Mouse (Mus musculus): Measurements from ENCODE around the gene Psmb1. TPM values are rescaled to one million over a fixed set of nuclear protein-coding genes. Genes with fewer than 3 reads are reported as not detected.

Gene Psmb1
- polyA plus RNA-seq, 1 experiment from 2014 or later, result 181 TPM

GRCm38 (mm10) chr17:15526304-15526703, 26.8 kb upstream of the Psmb1 start:
- H3K27ac ChIP-seq, result 0 out of 2 replicates have a peak overlapping the region, but pooled peaks have one; percentile 86

DNA sequence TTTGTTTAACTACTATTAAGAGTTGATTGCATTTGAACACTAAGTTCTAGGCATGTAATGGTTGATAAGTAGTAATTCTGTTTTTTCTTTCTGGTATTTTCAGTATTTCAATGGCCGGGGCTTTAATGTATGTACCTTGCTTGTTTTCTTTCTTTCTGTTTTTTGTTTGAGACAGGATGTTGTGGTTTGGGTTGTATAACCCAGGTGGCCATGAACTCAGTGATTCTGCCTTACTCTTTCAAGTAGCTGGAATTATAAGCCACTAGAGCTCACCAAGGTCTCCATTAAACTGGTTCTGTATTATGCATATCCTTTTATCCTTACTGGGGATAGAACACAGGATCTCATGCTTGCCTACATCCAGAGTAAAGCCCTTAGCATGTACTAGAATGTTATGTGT, 19.2 kb upstream of the Psmb1 start:
- peaks cover 98% of the 10 kb centered on the region for H3K36me3 ChIP-seq
- no peak overlapping the region for H3K4me2 ChIP-seq
- H3K27me3 ChIP-seq (replicated peaks), result no peaks in the 10 kb centered on the region
- no peak for ATAC-seq
- WGBS (ENCODE audit: insufficient replicate concordance), result 68% methylated on average over 1 of the region's 1 CpGs
- no peak overlapping the region for H3K4me3 ChIP-seq
- H3K4me1 ChIP-seq, result no peaks in the 10 kb centered on the region
- H3K9ac ChIP-seq, result no peak overlapping the region
- H3K9me3 ChIP-seq (replicated peaks), result no peaks in the 10 kb centered on the region
- H3K27ac ChIP-seq, result no peak overlapping the region

More at GRCm38 (mm10) chr17:15526304-15526703, 26.8 kb upstream of the Psmb1 start:
- Histone ChIP-seq H3K27me3 (replicated peaks) (no peaks in the 10 kb centered on the region), H3K4me2 (peak overlapping the region; percentile 88), H3K9me3 (replicated peaks) (no peaks in the 10 kb centered on the region), H3K4me3 (peak overlapping the region; percentile 83), H3K36me3 (peaks cover 43% of the 10 kb centered on the region), H3K4me1 (peaks cover 24% of the 10 kb centered on the region), H3K9ac (peak overlapping the region; percentile 88)
- 7% methylated on average over 10 of the region's 10 CpGs for WGBS (ENCODE audit: insufficient replicate concordance)
- ATAC-seq, result no peak

GRCm38 (mm10) chr17:15518186-15518585, 18.6 kb upstream of the Psmb1 start:
- H3K36me3 ChIP-seq, result peaks cover 99% of the 10 kb centered on the region
- no peaks in the 10 kb centered on the region for H3K27me3 ChIP-seq (replicated peaks)
- no peaks in the 10 kb centered on the region for H3K4me1 ChIP-seq
- 82% methylated on average over 5 of the region's 5 CpGs for WGBS (ENCODE audit: insufficient replicate concordance)
- no peak overlapping the region for H3K9ac ChIP-seq
- no peak overlapping the region for H3K27ac ChIP-seq
- H3K4me3 ChIP-seq, result no peak overlapping the region
- no peaks in the 10 kb centered on the region for H3K9me3 ChIP-seq (replicated peaks)
- H3K4me2 ChIP-seq, result no peak overlapping the region
- ATAC-seq, result no peak

- no peak overlapping the region for H3K9ac ChIP-seq
- H3K4me2 ChIP-seq, result no peak overlapping the region
- H3K27me3 ChIP-seq (replicated peaks), result no peaks in the 10 kb centered on the region
- no peaks in the 10 kb centered on the region for H3K4me1 ChIP-seq
- H3K27ac ChIP-seq, result no peak overlapping the region
- peaks cover 95% of the 10 kb centered on the region for H3K36me3 ChIP-seq
- WGBS (ENCODE audit: insufficient replicate concordance), result 50% methylated on average over 5 of the region's 5 CpGs
- H3K9me3 ChIP-seq (replicated peaks), result no peaks in the 10 kb centered on the region
- peak; percentile 44 for ATAC-seq
- H3K4me3 ChIP-seq, result no peak overlapping the region
Measured at GRCm38 (mm10) chr17:15517776-15518175, 18.2 kb upstream of the Psmb1 start.

- H3K4me2 ChIP-seq, result no peak overlapping the region
- H3K9me3 ChIP-seq (replicated peaks), result no peaks in the 10 kb centered on the region
- H3K36me3 ChIP-seq, result peaks cover 95% of the 10 kb centered on the region
- H3K9ac ChIP-seq, result no peak overlapping the region
- H3K4me3 ChIP-seq, result no peak overlapping the region
- WGBS (ENCODE audit: insufficient replicate concordance), result 84% methylated on average over 2 of the region's 2 CpGs
- H3K27ac ChIP-seq, result no peak overlapping the region
- no peak for ATAC-seq
- H3K4me1 ChIP-seq, result no peaks in the 10 kb centered on the region
- H3K27me3 ChIP-seq (replicated peaks), result no peaks in the 10 kb centered on the region
Measured at GRCm38 (mm10) chr17:15510694-15511093, 11.1 kb upstream of the Psmb1 start.

DNA sequence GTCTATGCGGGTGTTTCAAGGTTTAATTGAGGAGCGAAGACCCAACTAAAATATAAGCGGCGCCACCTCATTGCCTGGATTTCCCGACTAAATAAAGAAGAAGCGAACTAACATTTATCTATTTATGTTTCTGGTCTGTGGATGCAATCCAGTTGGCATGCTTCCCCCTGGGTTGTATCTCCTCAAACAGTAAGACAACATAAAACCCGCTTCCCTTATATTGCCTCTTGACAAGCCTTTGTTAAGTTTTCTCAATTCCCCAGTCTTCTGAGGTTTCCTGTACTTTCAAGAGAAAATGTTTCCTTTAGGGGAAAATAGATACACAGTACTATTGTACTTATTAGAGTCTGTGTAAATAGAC, 818 bp downstream of the Psmb1 start:
- ATAC-seq, result no peak
- Histone ChIP-seq H3K36me3 (peaks cover 40% of the 10 kb centered on the region), H3K4me1 (peaks cover 47% of the 10 kb centered on the region), H3K27ac (peak overlapping the region; percentile 94), H3K27me3 (replicated peaks) (no peaks in the 10 kb centered on the region), H3K4me2 (peak overlapping the region; percentile 84), H3K9me3 (replicated peaks) (no peaks in the 10 kb centered on the region), H3K9ac (peak overlapping the region; percentile 88), H3K4me3 (peak overlapping the region; percentile 86)
- WGBS (ENCODE audit: insufficient replicate concordance), result 29% methylated on average over 7 of the region's 7 CpGs

- ATAC-seq, result peak; percentile 94
Measured at GRCm38 (mm10) chr17:15497882-15498752, 1.4 kb downstream of the Psmb1 start.

GRCm38 (mm10) chr17:15490542-15490941, 9.0 kb downstream of the Psmb1 start:
- 83% methylated on average over 7 of the region's 7 CpGs for WGBS (ENCODE audit: insufficient replicate concordance)
- peaks cover 71% of the 10 kb centered on the region for H3K36me3 ChIP-seq

More at GRCm38 (mm10) chr17:15497882-15498752, 1.4 kb downstream of the Psmb1 start:
- H3K27ac ChIP-seq, result peak overlapping the region; percentile 94
- H3K9ac ChIP-seq, result peak overlapping the region; percentile 88
- WGBS (ENCODE audit: insufficient replicate concordance), result under 1% methylated on average over 50 of the region's 50 CpGs
- H3K4me3 ChIP-seq, result peak overlapping the region; percentile 86
- peak overlapping the region; percentile 84 for H3K4me2 ChIP-seq
- peaks cover 47% of the 10 kb centered on the region for H3K4me1 ChIP-seq
- peaks cover 41% of the 10 kb centered on the region for H3K36me3 ChIP-seq
- no peaks in the 10 kb centered on the region for H3K9me3 ChIP-seq (replicated peaks)
- no peaks in the 10 kb centered on the region for H3K27me3 ChIP-seq (replicated peaks)

GRCm38 (mm10) chr17:15472671-15473070, 26.9 kb downstream of the Psmb1 start:
- WGBS (ENCODE audit: insufficient replicate concordance), result 78% methylated on average over 4 of the region's 4 CpGs
- no peak overlapping the region for H3K4me3 ChIP-seq
- no peaks in the 10 kb centered on the region for H3K9me3 ChIP-seq (replicated peaks)
- no peak overlapping the region for H3K4me2 ChIP-seq
- no peak overlapping the region for H3K9ac ChIP-seq
- ATAC-seq, result no peak
- no peaks in the 10 kb centered on the region for H3K4me1 ChIP-seq
- H3K36me3 ChIP-seq, result peaks cover 82% of the 10 kb centered on the region
- no peaks in the 10 kb centered on the region for H3K27me3 ChIP-seq (replicated peaks)
- no peak overlapping the region for H3K27ac ChIP-seq

More at GRCm38 (mm10) chr17:15490542-15490941, 9.0 kb downstream of the Psmb1 start:
- ATAC-seq, result no peak
- Histone ChIP-seq H3K9ac (no peak overlapping the region), H3K4me2 (no peak overlapping the region), H3K4me3 (no peak overlapping the region), H3K4me1 (peaks cover 8% of the 10 kb centered on the region; the same call in 1 of the 2 replicates), H3K27me3 (replicated peaks) (no peaks in the 10 kb centered on the region), H3K9me3 (replicated peaks) (no peaks in the 10 kb centered on the region), H3K27ac (no peak overlapping the region)

- Histone ChIP-seq H3K9me3 (replicated peaks) (no peaks in the 10 kb centered on the region), H3K27me3 (replicated peaks) (no peaks in the 10 kb centered on the region), H3K4me2 (no peak overlapping the region), H3K9ac (no peak overlapping the region), H3K36me3 (peaks cover 47% of the 10 kb centered on the region), H3K4me1 (peaks cover 3% of the 10 kb centered on the region), H3K27ac (no peak overlapping the region), H3K4me3 (no peak overlapping the region)
- peak; percentile 47; the same call in 1 of the 2 replicates for ATAC-seq
- 28% methylated on average over 5 of the region's 5 CpGs for WGBS (ENCODE audit: insufficient replicate concordance)
Measured at GRCm38 (mm10) chr17:15467669-15468068, 31.9 kb downstream of the Psmb1 start.

DNA sequence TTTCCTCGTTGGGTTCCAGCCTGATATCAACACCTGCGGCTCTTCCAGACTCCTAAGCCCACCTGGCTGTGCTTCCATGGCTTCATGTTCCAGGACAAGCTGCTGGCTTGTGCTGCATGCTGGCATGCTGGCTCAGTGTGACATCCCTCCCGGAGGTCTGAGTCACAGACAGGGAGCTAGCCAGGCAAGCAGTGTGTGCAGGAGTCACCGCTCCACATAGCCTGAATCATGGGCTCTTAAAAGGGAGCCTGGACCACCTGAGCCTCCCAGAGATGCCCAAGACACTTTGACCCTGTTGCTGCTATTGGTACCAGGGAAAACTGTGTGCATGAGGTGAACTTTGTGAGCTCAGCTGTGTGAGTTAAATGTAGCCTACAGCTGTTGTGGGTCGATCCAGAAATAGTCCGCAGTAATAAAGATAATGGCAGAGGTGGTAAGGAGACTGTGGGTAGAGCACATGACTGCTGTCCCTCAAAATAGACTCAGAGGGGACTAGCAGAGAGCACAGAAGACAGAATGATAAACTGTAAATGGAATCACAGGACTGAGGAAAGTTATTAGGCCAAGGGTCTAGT, 37.5 kb downstream of the Psmb1 start:
- ATAC-seq, result no peak
- H3K4me1 ChIP-seq, result peaks cover 11% of the 10 kb centered on the region
- H3K27ac ChIP-seq, result no peak overlapping the region
- 81% methylated on average over 6 of the region's 6 CpGs for WGBS (ENCODE audit: insufficient replicate concordance)
- H3K4me2 ChIP-seq, result no peak overlapping the region
- no peaks in the 10 kb centered on the region for H3K9me3 ChIP-seq (replicated peaks)
- peaks cover 14% of the 10 kb centered on the region for H3K36me3 ChIP-seq
- no peak overlapping the region for H3K9ac ChIP-seq
- H3K27me3 ChIP-seq (replicated peaks), result no peaks in the 10 kb centered on the region
- H3K4me3 ChIP-seq, result no peak overlapping the region

DNA sequence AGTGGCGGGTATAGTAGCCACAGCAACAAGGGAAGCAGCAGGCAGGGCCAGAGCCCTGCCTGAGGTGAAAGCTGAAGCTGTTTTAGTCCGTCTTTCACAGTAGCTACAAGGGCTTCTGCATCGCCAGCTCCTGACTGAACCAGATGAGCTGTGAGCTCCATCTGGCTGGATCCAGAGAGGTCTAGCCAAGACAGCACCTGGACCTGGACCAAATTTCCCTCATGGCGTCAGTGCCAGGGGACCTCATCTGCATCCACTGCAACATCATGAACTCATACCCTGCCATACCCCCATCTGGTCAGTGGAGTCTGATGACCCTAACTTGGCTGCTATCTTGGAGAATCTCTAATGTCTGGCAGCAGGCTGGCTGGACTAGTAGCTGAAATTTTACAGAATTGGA, 39.8 kb downstream of the Psmb1 start:
- ATAC-seq, result no peak
- WGBS (ENCODE audit: insufficient replicate concordance), result 78% methylated on average over 4 of the region's 4 CpGs

More for the DNA sequence above, 39.8 kb downstream of the Psmb1 start:
- no peak overlapping the region for H3K4me2 ChIP-seq
- H3K4me3 ChIP-seq, result no peak overlapping the region
- peaks cover 6% of the 10 kb centered on the region for H3K36me3 ChIP-seq
- H3K27ac ChIP-seq, result no peak overlapping the region
- no peaks in the 10 kb centered on the region for H3K27me3 ChIP-seq (replicated peaks)
- H3K9me3 ChIP-seq (replicated peaks), result no peaks in the 10 kb centered on the region
- H3K9ac ChIP-seq, result no peak overlapping the region
- H3K4me1 ChIP-seq, result peaks cover 11% of the 10 kb centered on the region

All from liver, embryonic 12.5 days (tissue).